Mouse (Mus musculus): ENCODE data around the gene Sbk2.

Gene Sbk2

DNA sequence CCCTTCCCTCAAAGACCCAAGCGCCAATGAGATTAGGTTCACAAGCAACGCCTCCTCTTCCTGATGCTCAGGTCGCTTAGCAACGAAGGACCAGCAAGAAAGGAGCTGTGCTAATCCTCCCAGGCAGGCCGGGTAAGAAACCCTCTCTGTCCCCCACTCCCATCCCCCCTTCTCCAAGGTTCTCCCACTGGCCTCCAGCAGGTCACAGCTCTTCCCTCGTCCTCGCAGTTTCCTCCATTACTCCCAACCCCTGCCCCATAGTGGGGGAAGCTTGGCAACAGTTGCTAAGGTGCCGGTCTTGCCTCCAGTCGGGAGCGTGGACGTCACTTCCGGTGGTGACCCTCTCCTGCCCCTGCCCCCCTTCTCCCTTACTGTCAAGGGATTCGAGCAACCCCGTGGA lies 41.7 kb downstream of the Sbk2 start:
- peak; percentile 65 to 74 for DNase-seq (ENCODE audit: low spot score in 2 of 2)

DNA sequence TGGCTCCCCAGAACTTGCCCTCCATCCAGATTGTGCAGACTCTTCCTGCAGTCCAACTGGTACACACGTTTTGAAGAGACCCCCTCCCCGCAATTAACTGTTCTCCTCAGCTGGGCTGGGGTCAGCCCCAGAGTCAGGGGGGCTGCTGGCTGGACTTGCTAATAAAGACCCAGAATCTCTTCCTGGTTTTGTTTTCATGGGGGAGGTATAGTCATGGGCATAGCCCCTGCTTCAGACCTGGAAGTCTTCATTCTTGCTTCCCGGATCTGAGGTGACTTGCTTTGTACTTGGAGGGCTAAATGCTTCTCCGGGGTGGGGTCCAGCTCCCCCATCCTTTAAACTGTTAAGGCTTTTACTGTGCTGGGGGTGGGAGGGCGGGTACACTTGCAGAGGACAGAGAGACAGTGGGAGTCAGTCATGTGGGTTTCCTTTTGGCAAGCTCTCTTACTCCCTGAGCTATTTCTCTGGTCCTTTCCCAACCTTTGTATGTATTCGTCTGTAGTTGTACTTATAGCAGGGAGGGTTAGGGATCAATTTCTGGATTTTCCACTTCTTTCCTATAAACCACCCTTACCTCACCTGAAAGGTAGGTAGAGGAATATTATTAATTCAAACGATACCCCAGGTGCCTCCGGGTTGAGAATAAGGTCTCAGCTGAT lies 42.3 kb downstream of the Sbk2 start, which contains the start of gene Nat14:
TSS of gene Nat14 (plus strand) at position 205 of the 659 bp plus-strand sequence.
- no peak for DNase-seq (ENCODE audit: low spot score in 2 of 2)

DNA sequence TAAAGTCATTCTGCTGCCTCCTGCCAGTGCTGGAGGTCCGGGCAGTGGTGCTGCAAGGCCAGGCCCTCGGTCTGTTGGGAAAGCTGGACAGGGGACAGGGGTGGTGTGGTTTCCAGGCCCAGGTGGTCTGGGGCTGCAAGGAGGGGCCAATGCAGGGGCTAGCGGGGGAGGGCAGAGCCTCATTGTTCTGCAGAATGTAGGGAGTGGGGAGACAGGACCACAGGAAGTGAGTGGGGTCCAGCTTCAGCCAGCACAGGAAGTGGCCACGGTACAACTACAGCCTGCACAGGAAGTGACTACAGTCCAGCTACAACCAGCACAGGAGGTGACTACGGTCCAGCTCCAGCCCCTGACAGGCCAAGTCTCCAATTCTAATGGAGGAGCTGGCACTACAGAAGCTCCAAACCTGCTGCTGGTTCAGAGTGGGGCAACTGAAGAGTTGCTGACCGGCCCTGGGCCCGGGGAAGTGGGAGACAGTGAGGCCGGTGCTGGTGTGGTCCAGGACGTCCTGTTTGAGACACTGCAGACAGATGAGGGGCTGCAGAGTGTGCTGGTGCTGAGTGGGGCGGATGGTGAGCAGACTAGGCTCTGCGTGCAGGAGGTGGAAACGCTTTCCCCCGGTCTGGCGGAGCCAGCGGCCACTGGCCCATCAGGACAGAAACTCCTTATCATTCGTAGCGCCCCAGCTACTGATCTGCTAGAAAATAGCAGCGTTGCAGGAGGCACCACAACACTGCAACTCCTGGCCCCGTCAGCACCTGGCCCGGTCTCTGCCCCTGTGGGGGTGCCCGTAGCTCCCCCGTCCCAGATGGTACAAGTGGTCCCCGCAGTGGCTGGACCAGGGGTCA lies 43.0 kb downstream of the Sbk2 start:
- DNase-seq (ENCODE audit: low spot score in 2 of 2) = no peak

DNA sequence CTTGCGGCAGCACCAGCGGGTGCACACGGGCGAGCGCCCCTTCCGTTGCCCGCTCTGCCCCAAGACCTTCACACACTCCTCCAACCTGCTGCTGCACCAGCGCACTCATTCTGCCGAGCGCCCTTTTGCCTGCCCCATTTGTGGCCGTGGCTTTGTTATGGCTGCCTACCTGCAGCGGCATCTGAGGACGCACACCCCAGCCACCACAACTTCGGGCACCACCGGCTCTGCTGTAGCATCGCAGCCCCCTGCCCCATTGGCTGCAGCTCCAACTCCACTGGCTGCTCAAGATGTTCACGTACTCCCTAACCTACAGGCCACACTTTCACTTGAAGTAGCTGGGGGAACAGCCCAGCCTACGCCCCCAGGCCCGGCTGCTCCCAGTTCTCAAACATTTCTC lies 43.7 kb downstream of the Sbk2 start:
- no peak for DNase-seq (ENCODE audit: low spot score in 2 of 2)

DNA sequence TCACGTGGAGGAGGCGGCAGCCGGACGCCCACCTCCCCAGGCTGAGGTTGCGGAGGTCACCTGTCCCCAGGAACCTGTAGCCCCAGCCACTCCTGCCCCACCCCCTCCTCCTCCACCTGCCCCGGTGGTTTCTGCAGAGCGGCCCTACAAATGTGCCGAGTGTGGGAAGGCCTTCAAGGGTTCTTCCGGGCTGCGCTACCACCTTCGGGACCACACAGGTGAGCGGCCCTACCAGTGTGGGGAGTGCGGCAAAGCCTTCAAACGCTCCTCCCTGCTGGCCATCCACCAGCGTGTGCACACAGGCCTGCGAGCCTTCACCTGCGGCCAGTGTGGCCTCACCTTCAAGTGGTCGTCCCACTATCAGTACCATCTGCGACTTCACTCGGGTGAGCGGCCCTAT lies 44.2 kb downstream of the Sbk2 start:
- DNase-seq (ENCODE audit: low spot score in 2 of 2) = no peak

DNA sequence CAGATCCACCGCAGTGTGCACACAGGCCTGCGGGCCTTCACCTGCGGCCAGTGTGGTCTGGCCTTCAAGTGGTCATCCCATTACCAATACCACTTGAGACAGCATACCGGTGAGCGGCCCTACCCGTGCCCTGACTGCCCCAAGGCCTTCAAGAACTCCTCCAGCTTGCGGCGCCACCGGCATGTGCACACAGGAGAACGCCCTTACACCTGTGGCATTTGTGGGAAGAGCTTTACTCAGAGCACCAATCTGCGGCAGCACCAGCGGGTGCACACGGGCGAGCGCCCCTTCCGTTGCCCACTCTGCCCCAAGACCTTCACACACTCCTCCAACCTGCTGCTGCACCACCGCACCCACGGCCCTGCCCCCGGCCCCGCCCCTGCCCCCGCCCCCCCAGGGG lies 45.1 kb downstream of the Sbk2 start:
- no peak for DNase-seq (ENCODE audit: low spot score in 2 of 2)

DNA sequence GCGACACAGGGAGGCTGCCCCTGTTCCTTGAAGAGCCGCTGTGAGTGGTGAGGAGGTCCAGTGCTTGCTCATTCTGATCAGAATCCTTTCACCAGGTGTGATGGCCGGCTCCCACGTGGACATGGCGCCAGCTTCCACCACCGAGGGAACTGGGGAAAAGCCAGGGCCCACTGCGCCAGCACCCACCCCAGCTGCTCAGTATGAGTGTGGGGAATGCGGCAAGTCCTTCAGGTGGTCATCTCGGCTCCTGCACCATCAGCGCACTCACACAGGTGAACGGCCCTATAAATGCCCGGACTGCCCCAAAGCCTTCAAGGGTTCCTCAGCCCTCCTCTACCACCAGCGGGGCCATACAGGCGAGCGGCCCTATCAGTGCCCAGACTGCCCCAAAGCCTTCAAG lies 45.5 kb downstream of the Sbk2 start:
- DNase-seq (ENCODE audit: low spot score in 2 of 2) = no peak

DNA sequence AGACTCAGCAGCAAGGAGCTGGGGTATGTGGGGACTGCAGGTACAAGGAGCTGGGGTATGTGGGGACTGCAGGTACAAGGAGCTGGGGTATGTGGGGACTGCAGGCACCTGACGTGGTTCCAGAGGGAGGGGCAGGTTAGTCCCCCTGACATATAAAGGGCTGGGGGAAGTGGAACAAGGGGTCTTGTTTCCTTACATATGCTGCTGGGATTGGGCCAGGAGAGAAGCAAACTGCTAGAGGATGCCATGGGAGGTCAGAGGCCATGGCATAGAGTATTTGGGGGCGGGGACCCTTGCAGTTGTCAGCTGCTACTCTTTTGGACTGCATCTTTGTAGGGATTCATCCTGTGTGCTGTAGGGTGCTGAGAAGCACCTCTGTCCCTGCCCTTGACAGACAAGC lies 46.7 kb downstream of the Sbk2 start:
- DNase-seq (ENCODE audit: low spot score in 2 of 2) = no peak

DNA sequence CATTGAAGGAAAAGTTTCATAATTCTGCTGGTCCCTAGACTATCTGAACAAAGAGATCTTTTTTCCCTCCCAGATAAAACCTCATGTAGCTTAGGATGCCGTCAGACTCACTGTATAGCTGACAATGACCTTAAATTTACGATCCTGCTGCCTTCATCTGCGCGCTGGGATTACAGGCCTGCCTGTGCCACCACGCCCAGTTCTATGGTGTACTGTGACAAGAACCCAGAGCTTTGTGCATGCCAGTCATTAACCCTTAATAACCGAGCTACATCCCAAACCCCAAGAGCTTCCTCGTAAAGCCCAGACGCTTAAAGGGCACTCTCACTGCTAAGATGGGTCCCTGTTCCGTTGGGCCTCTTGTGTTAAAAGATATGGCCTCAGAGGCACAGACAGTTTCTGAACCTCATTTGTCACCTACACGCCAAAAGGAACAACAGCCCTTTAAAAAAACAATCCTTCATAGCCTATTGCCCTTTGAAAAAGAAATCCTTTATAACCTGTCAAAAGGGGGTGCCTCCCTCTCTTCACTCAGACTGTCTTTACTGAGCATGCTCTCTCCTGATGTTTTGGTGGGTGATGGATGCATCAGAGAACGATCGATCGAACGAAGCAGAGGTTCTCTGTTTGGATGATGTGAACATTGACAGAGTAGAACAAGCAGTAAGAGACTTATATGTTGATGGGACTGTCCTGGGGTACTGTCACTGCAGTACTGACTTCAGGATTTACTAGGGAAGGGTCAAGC lies 48.4 kb downstream of the Sbk2 start:
- peak in 1 of 2 experiments; percentile 35 for DNase-seq (ENCODE audit: low spot score in 2 of 2)

DNA sequence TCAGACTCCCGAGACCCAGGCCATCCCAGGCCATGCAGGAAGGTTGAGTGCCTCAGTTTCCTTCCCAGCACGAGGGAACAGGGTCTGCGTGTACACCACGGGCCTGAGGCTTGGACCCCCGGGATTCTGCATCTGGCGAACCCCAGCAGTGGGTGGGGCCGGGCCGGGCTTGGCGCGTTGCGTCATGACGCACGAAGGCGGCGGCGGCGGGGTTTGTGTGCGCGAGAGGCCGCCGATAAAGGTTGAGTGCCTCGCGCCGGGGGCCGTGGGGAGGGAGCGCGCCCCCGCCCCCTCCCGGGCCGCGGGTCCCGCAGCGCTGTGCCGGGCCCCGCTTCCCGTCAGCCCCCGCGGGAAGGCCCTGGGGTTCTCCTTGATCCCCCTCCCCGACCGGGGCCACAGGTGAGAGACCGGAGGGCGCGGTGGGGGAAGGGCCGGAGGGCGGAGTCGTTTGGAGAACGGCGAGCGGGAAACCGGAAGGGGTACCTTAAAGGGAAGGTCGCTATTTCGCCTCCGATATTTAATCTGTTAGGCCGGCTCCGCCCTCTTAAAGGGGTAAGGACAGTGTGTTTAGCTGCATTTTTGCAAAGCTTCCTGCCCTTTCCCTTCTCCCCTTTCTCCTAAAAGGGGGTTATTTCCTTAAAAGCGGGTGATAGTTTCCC lies 49.1 kb downstream of the Sbk2 start, which contains the start of gene Zfp628:
TSS of gene Zfp628 (plus strand) at position 211 of the 659 bp plus-strand sequence.
- peak; percentile 92 to 94 for DNase-seq (ENCODE audit: low spot score in 2 of 2)

DNA sequence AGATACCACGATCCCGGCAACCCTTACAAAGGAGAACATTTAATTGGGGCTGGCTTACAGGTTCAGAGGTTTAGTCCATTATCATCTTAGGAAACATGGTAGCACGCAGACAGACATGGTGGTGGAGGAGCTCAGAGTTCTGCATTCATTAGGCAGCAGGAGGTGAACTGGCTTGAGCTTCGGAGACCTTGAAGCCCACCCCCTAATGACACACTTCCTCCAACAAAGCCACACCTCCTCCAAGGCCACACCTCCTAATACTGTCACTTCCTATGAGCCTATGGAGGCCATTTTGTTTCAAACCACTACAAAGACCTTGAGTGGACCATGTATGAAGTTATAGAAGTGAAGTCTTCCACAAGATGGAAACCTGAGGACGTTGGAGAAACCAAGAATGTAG lies 52.0 kb downstream of the Sbk2 start:
- no peak for DNase-seq (ENCODE audit: low spot score in 2 of 2)

DNA sequence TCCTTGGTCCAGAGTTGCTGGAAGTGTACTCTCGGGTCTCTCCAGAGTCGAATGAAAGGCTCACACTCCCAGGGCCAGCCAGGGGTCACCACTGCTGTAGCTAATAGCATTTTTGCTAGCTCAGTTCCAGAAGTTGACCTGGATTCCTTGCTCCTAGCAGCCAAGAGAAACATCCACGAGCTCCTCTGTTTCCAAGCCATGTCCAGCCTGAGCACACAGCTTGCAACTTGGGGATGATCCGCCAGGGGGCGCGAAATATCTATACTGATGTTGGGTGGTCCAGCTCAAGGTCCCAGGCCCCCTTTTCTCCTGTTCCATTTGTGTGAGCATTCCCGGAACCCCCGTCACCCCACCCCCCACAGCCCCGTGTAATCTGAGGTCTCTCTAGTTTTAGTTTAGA lies 52.6 kb downstream of the Sbk2 start:
- DNase-seq (ENCODE audit: low spot score in 2 of 2) = peak in 1 of 2 experiments; percentile 35

DNA sequence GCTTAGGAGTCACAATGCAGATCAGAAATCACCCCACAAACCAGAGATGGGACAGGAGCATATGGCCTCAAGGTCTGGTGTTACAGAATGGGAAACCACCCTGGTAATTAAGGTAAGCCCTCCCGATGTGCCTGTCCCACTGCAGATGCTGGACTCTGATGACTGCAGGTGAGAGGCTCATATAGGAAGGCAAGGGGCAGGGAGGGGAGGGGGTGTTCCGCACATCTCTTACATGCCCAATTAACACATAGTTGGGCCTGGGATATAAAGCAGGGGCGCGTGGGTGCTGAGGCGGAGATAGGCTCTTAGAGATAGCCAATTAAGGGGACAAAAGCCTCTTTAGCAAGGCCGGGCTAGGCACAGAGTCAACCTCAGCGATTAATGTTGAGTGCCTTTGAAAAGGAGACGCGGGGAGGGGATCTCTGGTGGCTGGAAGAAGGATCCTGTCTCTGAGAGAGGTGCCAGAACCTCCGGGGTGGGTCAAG lies 57.7 kb downstream of the Sbk2 start, which contains the start of gene Gm36210:
TSS of gene Gm36210 (minus strand) at position 51 of the 485 bp plus-strand sequence.
- DNase-seq (ENCODE audit: low spot score in 2 of 2) = no peak

DNA sequence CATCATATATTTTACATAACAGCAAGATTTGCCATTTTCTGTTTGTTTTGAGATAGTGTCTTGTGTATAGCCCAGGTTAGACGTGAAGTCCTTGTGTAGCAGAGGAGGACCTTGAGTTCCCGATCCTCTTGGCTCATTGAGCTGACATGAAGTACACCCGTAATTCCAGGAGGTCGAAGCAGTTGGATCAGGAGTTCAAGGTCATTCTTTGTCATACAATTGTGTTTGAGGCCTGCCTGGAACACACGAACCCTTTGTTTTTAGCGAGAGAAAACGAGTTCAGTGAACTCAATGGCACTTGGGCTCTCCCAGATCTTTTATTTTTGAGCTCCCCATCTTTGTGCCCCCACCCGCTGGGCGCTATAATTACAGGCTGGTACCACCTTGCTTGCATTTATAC lies 61.8 kb downstream of the Sbk2 start:
- no peak for DNase-seq (ENCODE audit: low spot score in 2 of 2)

DNA sequence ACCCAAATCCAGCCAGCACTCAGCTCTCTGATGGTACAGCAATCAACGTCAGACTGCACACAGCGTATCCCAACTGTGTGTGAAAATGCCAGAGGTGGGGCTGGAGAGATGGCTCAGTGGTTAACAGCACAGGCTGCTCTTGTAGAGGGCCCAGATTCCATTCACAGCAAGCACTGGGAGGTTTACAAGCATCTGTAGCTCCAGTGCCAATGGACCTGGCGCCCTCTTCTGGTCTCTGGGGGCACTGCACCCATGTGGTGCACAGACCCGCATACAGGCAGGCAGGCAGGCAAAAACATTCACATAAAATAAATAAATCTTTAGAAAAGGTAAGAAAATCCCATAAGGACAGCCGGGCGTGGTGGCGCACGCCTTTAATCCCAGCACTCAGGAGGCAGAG lies 63.0 kb downstream of the Sbk2 start:
- DNase-seq (ENCODE audit: low spot score in 2 of 2) = no peak

DNA sequence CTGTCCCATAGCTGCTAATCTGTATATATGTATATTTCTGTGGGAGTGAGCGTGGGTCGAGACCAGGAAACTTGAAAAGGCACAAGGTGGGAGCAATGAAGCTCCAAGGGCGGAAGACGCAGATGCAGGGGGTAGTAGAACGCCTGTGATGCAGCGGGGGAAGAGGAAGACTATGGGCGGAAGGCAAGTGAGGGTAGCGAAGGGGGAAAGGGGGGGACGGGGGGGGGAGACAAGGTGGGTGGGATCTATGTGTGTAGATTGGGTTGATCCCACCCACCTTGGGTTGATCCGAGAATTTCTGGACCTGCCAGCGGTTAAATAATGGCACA lies 63.7 kb downstream of the Sbk2 start:
- DNase-seq (ENCODE audit: low spot score in 2 of 2) = no peak

DNA sequence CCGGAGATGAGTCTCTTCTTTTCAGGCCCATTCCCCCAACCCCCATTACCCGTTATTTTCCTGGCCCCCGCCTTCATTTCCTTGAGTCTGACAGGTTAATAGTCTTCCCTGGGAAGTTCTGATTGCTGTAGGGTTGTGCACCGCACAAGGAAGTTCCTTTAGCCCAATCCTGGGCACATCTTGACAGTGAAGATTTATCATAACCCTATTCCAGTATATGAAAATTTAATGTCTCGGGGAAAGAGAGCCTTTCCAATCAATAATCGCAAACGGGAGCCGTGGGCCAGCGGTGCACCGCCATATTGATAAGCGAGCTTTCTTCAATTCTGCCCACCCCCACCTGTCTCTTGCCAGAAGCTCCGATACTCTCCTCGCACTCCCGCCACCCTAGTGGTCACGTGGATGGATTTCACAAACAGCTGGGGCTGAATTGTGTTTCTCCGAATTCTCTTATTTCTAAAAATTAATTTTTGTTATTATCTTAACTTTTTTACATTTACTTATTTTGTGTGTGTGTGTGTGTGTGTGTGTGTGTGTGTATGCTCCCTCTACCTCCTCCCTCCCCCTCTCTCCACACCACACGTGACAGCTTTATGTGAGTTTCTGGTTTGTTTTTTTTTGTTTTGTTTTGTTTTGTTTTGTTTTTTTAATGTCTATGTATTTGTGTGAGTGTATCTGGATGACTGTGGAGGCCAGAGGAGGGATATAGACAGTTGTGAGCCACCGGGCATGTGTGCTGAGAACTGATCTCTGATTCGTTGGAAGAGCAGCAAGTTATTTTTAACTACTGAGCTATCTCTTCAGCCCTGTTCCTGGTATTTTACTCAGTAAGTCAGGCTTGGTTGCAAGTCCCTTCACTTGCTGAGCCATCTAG lies 64.3 kb downstream of the Sbk2 start:
- peak in 1 of 2 experiments; percentile 45 for DNase-seq (ENCODE audit: low spot score in 2 of 2)

DNA sequence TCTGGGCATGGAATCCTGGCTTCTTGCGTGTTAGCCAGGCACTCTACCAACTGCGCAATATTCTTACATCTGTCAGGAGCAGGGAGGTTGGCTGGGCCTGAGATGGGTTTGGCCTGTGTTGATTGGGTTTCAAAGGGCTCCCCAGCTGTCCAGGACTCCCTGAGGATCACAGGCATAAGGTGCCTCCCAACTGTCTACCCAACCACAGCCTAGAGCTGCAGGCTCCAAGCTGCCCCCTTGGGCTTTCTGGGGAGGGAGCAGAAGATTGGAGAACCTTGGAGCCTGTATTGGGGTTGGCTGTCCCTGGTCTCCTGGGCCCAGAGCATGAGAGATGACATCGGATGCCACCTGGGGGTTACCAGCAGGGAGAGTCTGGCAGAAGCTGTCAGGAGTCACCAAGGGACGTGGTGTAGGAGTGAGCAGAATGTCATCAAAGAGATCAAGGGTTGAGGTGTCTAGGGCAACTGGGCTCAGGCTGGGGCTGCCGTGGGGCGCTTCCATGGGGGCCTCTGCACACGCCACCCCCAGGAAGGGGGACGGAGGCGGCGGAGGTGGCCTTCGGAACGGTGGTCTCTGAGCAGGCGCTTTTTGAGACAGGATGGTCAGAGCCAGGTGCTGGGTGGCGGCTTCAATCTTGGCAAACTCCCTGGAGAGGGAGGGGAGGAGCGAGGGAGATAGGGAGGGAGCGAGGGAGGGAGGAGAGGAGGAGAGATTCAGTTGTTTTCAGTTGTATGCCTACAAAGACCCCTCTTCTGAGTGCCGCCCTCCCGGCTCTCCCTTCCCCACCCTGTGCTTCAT lies 65.2 kb downstream of the Sbk2 start:
- no peak for DNase-seq (ENCODE audit: low spot score in 2 of 2)

DNA sequence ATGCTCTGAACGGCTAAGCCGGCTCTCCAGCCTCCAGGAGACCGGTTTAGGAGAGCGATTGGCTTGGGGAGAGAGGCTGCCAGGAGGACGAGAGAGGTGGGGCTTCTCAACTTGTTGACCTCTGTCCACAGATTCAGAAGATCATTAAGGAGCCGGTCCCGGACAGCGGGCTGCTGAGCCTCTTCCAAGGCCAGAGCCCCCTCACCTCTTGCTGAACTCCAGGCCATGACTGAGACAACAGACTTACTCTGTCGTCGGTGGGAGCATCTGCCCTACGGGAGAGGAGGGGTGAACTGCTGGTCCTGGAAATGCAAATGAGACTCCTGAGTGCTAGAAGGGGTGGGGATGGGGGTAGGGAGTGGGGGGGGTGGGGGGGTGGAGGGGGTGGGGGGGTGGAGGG lies 69.0 kb downstream of the Sbk2 start:
- DNase-seq (ENCODE audit: low spot score in 2 of 2) = no peak

Data from heart, adult 9 months (tissue).